Mouse (Mus musculus) testis, adult 2 months (tissue): ENCODE data around the gene 9530077C05Rik. TPM values are rescaled to one million over a fixed set of nuclear protein-coding genes. Genes with fewer than 3 reads are reported as not detected.
A peak's percentile ranks its signal among the peaks of the same experiment; 100 is the strongest.

Experiments used
- H3K27ac ChIP-seq: fragments of 200-500 bp; 2 replicates; pipeline ENCODE4 v1.5.1; 2012; ENCODE audit warnings: low read depth, low read length; ENCODE audit not compliant: control insufficient read depth, insufficient read depth
- H3K27me3 ChIP-seq: fragments of 200-500 bp; 2 replicates; pipeline ENCODE4 v1.6.1; 2012; ENCODE audit warnings: mild to moderate bottlenecking, low read length, moderate library complexity; ENCODE audit not compliant: control insufficient read depth, insufficient read depth
- H3K36me3 ChIP-seq: fragments of 200-500 bp; 2 replicates; pipeline ENCODE4 v1.6.1; 2012; ENCODE audit warnings: mild to moderate bottlenecking, low read length; ENCODE audit not compliant: control insufficient read depth, insufficient read depth
- H3K4me1 ChIP-seq: fragments of 200-500 bp; 2 replicates; pipeline ENCODE4 v1.6.1; 2012; ENCODE audit warnings: low read length; ENCODE audit not compliant: control insufficient read depth, insufficient read depth
- H3K4me3 ChIP-seq: fragments of 200-500 bp; 2 replicates; pipeline ENCODE4 v1.5.1; 2012; ENCODE audit warnings: low read depth, mild to moderate bottlenecking, low read length, moderate library complexity, mixed read lengths; ENCODE audit not compliant: control insufficient read depth
- CTCF ChIP-seq: fragments of 200-500 bp; IDR thresholded peaks from 2 replicates; pipeline ENCODE4 v1.5.1; 2012; ENCODE audit warnings: low read depth, mild to moderate bottlenecking, inconsistent platforms, low read length, moderate library complexity; ENCODE audit not compliant: control insufficient read depth, insufficient read depth, insufficient replicate concordance
- POLR2A ChIP-seq: fragments of 200-500 bp; IDR thresholded peaks from 2 replicates; pipeline ENCODE4 v1.6.1; 2012; ENCODE audit warnings: low read depth, mild to moderate bottlenecking, inconsistent platforms, low read length, moderate library complexity; ENCODE audit not compliant: control insufficient read depth
- polyA plus RNA-seq: library from polyadenylated mRNA; depleted of rRNA; stranded (reverse); fragments of >200 nt; gene quantifications from 2 replicates; pipeline ENCODE4 v1.2.3, GENCODE M21; 2012; rRNA removed

Gene 9530077C05Rik
- polyA plus RNA-seq, 1 experiment = 43.0 TPM

DNA sequence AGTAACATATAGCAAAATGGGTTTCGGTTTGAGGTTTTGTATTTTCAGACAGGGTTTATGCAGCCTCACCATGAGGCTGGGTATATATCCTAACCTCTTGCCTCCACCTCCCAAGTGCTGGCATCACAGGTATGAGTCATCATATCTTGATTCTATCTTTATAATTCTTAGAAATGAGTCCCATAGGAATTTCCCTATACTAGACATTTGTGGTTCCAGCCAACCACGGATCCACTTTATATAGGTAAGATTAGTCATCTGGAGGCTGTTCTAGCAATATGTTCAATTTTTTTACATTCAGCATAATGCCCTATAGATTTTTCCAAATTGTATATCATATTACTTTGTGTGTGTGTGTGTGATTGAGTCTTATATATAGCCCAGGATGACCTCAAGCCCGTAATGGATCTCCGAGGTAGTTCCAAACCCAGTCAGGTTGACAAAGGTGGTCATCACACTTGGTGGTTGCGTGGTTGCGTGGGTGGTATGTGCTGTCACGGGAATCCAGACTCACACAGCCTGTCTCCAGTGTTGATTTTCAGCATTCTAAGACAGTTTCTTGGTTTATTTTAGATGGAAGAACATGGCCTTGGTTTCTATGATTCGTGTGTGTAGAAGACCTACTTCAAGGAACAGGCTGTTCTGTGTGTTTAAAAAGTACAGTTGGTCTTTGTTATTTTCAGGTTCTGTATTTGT, 72.7 kb downstream of the 9530077C05Rik start:
- Histone ChIP-seq H3K27me3 (no peaks in the 10 kb centered on the region), H3K4me1 (no peaks in the 10 kb centered on the region; the same call in none of the 2 replicates), H3K4me3 (no peak overlapping the region), H3K27ac (peak overlapping the region; percentile 79), H3K36me3 (0 out of 2 replicates have a peak, but pooled peaks cover 1% of the 10 kb centered on the region)
- no peak for TF ChIP-seq POLR2A
- TF ChIP-seq CTCF = no peak

DNA sequence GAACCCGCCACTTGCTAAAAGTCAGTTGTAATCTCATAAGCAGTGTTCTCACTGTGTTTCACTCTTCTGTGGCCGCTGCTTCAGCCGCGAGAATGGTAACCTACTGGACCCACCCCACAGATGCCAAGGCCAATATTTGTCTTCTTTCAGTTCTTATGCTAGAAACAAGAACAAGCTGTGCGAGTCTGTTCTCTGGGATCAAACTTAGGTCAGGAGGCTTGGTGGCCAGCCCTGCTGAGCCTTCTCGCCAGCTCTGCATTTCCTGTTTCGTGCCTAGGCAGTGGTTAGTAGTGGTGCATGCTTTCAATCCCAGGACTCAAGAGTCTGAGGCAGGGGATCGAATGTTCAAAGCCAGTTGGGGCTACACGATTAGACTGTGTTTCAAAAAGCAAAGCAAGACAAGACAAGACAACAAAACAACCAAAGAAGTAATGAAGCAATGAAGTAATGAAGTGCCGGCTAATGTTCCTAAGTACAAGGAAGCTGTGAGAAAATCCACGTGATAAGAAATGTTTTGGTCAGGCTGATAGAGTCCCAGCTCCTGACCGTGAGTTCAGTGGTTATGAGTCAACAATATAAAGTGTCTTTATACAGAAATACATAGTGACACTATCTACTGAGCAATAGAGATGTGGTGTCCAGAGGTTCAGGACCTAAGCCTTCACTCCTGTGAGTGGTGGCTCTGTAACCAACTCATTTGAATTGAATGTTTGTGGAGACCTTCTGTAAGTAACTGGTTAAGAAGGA, 73.4 kb downstream of the 9530077C05Rik start:
- Histone ChIP-seq H3K4me1 (no peaks in the 10 kb centered on the region; the same call in none of the 2 replicates), H3K36me3 (0 out of 2 replicates have a peak, but pooled peaks cover 1% of the 10 kb centered on the region), H3K4me3 (no peak overlapping the region), H3K27me3 (no peaks in the 10 kb centered on the region), H3K27ac (peak overlapping the region; percentile 77)
- TF ChIP-seq POLR2A = no peak
- TF ChIP-seq CTCF = no peak

GRCm38 (mm10) chr9:22486211-22486610, 74.9 kb downstream of the 9530077C05Rik start:
- TF ChIP-seq POLR2A (no peak), CTCF (no peak)
- H3K36me3 ChIP-seq = peaks cover 3% of the 10 kb centered on the region; the same call in 1 of the 2 replicates
- no peak overlapping the region for H3K4me3 ChIP-seq
- H3K4me1 ChIP-seq = no peaks in the 10 kb centered on the region; the same call in none of the 2 replicates
- H3K27ac ChIP-seq = peak overlapping the region; percentile 39
- no peaks in the 10 kb centered on the region for H3K27me3 ChIP-seq

DNA sequence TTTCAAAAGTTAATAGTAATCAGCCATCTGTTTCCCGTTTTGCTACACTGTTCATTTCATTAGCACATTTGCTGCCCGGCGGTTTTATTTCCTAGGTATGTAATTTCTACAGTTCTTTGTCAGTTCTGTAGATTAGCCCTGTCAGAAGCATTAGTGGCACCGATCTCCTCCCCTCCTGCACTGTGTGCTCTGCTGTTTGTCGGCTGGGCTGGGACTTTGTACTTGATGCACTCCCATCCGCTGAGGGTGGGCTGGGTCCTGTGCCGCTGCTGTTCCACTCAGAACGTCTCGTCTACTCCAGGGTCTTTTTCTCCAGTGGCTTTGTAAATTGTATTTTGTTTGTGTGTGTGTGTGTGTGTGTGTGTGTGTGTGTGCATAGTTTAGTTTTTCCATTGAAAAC, 77.7 kb downstream of the 9530077C05Rik start:
- Histone ChIP-seq H3K27me3 (no peaks in the 10 kb centered on the region), H3K4me1 (no peaks in the 10 kb centered on the region; the same call in none of the 2 replicates), H3K36me3 (peaks cover 5% of the 10 kb centered on the region; the same call in 1 of the 2 replicates), H3K4me3 (no peak overlapping the region), H3K27ac (no peak overlapping the region; the same call in 1 of the 2 replicates)
- TF ChIP-seq POLR2A = no peak
- TF ChIP-seq CTCF = no peak

Other genes with a start within 250 kb of the 9530077C05Rik start
- gene Zfp872, start 223.4 kb upstream of the 9530077C05Rik start, polyA plus RNA-seq = 0.05 and 0.16 TPM in 2 replicates
- gene Zfp809, start 185.8 kb upstream of the 9530077C05Rik start, polyA plus RNA-seq = 8.5 and 9.4 TPM in 2 replicates
- gene Zfp599, start 151.6 kb upstream of the 9530077C05Rik start, polyA plus RNA-seq = 0.02 and 0.05 TPM in 2 replicates
- gene Zfp810, start 103.9 kb upstream of the 9530077C05Rik start, polyA plus RNA-seq = 2.5 and 2.6 TPM in 2 replicates
- gene Anln, start 22.3 kb upstream of the 9530077C05Rik start, polyA plus RNA-seq = 5.1 and 6.3 TPM in 2 replicates
- gene Gm17545, start 42.8 kb downstream of the 9530077C05Rik start, polyA plus RNA-seq = not detected in 2 replicates
- gene Rp9, start 58.2 kb downstream of the 9530077C05Rik start, polyA plus RNA-seq = 96.7 and 131 TPM in 2 replicates
- 49.7 and 55.3 TPM in 2 replicates for gene Bbs9, start 64.2 kb downstream of the 9530077C05Rik start, polyA plus RNA-seq